Mouse (Mus musculus): Measurements from ENCODE around the gene Ppp1r13l.

Ppp1r13l gene

GRCm38 (mm10) chr7:19402535-19403112, 43.1 kb downstream of the Ppp1r13l start:
- peaks cover 1% of the 10 kb centered on the region for H3K36me3 ChIP-seq (ENCODE audit: insufficient read depth, low read length)
- peaks cover 54% of the 10 kb centered on the region for H3K4me1 ChIP-seq (replicated peaks; ENCODE audit: low read depth, low read length)
- H3K27me3 ChIP-seq (ENCODE audit: insufficient read depth, low read length): peaks cover 32% of the 10 kb centered on the region
- no peak for TF ChIP-seq CTCF (conservative IDR thresholded peaks at IDR 0.05; ENCODE audit: low read length)
- no peak for TF ChIP-seq POU5F1 (IDR thresholded peaks at IDR 0.05; ENCODE audit: borderline replicate concordance, low read length)
- no peak for TF ChIP-seq NANOG (IDR thresholded peaks at IDR 0.05; ENCODE audit: borderline replicate concordance, low read length)
- no peaks in the 10 kb centered on the region for H3K9me3 ChIP-seq (ENCODE audit: low read length)
- no peak overlapping the region for H3K4me3 ChIP-seq (replicated peaks; ENCODE audit: low read length)

- peaks cover 32% of the 10 kb centered on the region for H3K27me3 ChIP-seq (ENCODE audit: insufficient read depth, low read length)
- peak within 1 kb of the TSS; percentile 89 for H3K4me3 ChIP-seq (replicated peaks; ENCODE audit: low read length)
- peaks cover 52% of the 10 kb centered on the region for H3K4me1 ChIP-seq (replicated peaks; ENCODE audit: low read depth, low read length)
- H3K9me3 ChIP-seq (ENCODE audit: low read length): no peaks in the 10 kb centered on the region
- no peaks in the 10 kb centered on the region for H3K36me3 ChIP-seq (ENCODE audit: insufficient read depth, low read length)
- TF ChIP-seq POU5F1 (IDR thresholded peaks at IDR 0.05; ENCODE audit: borderline replicate concordance, low read length) (no peak), NANOG (IDR thresholded peaks at IDR 0.05; ENCODE audit: borderline replicate concordance, low read length) (no peak), CTCF (conservative IDR thresholded peaks at IDR 0.05; ENCODE audit: low read length) (no peak)
These were observed 44.3 kb downstream of the Ppp1r13l start, which contains the start of gene Klc3 for GRCm38 (mm10) chr7:19403731-19404296. Gene Klc3 (minus strand): TSS chr7:19404104.

- Histone ChIP-seq H3K9me3 (ENCODE audit: low read length) (no peaks in the 10 kb centered on the region), H3K4me3 (replicated peaks; ENCODE audit: low read length) (peak within 1 kb of the TSS; percentile 89), H3K4me1 (replicated peaks; ENCODE audit: low read depth, low read length) (peaks cover 46% of the 10 kb centered on the region), H3K27me3 (ENCODE audit: insufficient read depth, low read length) (peaks cover 32% of the 10 kb centered on the region), H3K36me3 (ENCODE audit: insufficient read depth, low read length) (no peaks in the 10 kb centered on the region)
- TF ChIP-seq NANOG (IDR thresholded peaks at IDR 0.05; ENCODE audit: borderline replicate concordance, low read length) (no peak), CTCF (conservative IDR thresholded peaks at IDR 0.05; ENCODE audit: low read length) (no peak), POU5F1 (IDR thresholded peaks at IDR 0.05; ENCODE audit: borderline replicate concordance, low read length) (no peak)
These were observed 44.9 kb downstream of the Ppp1r13l start, which contains the start of gene Ckm for GRCm38 (mm10) chr7:19404476-19404875. Gene Ckm (plus strand): TSS chr7:19404776.

GRCm38 (mm10) chr7:19405417-19405816, 45.9 kb downstream of the Ppp1r13l start:
- Histone ChIP-seq H3K27me3 (ENCODE audit: insufficient read depth, low read length) (peaks cover 34% of the 10 kb centered on the region), H3K4me3 (replicated peaks; ENCODE audit: low read length) (peak overlapping the region; percentile 41; the same call in 1 of the 2 replicates), H3K9me3 (ENCODE audit: low read length) (no peaks in the 10 kb centered on the region), H3K4me1 (replicated peaks; ENCODE audit: low read depth, low read length) (peaks cover 44% of the 10 kb centered on the region), H3K36me3 (ENCODE audit: insufficient read depth, low read length) (no peaks in the 10 kb centered on the region)
- no peak for TF ChIP-seq POU5F1 (IDR thresholded peaks at IDR 0.05; ENCODE audit: borderline replicate concordance, low read length)
- TF ChIP-seq CTCF (conservative IDR thresholded peaks at IDR 0.05; ENCODE audit: low read length): peak; percentile 67

GRCm38 (mm10) chr7:19409753-19410152, 50.2 kb downstream of the Ppp1r13l start:
- Histone ChIP-seq H3K4me3 (replicated peaks; ENCODE audit: low read length) (no peak overlapping the region), H3K9me3 (ENCODE audit: low read length) (peaks cover 9% of the 10 kb centered on the region), H3K27me3 (ENCODE audit: insufficient read depth, low read length) (peaks cover 31% of the 10 kb centered on the region), H3K4me1 (replicated peaks; ENCODE audit: low read depth, low read length) (peaks cover 41% of the 10 kb centered on the region), H3K36me3 (ENCODE audit: insufficient read depth, low read length) (no peaks in the 10 kb centered on the region)
- no peak for TF ChIP-seq CTCF (conservative IDR thresholded peaks at IDR 0.05; ENCODE audit: low read length)
- no peak for TF ChIP-seq NANOG (IDR thresholded peaks at IDR 0.05; ENCODE audit: borderline replicate concordance, low read length)
- TF ChIP-seq POU5F1 (IDR thresholded peaks at IDR 0.05; ENCODE audit: borderline replicate concordance, low read length): no peak

GRCm38 (mm10) chr7:19410766-19411344, 51.3 kb downstream of the Ppp1r13l start:
- no peak for TF ChIP-seq POU5F1 (IDR thresholded peaks at IDR 0.05; ENCODE audit: borderline replicate concordance, low read length)
- no peak for TF ChIP-seq NANOG (IDR thresholded peaks at IDR 0.05; ENCODE audit: borderline replicate concordance, low read length)
- no peak for TF ChIP-seq CTCF (conservative IDR thresholded peaks at IDR 0.05; ENCODE audit: low read length)
- no peak overlapping the region for H3K4me3 ChIP-seq (replicated peaks; ENCODE audit: low read length)
- H3K36me3 ChIP-seq (ENCODE audit: insufficient read depth, low read length): no peaks in the 10 kb centered on the region
- peaks cover 9% of the 10 kb centered on the region for H3K9me3 ChIP-seq (ENCODE audit: low read length)
- peaks cover 33% of the 10 kb centered on the region for H3K27me3 ChIP-seq (ENCODE audit: insufficient read depth, low read length)
- peaks cover 47% of the 10 kb centered on the region for H3K4me1 ChIP-seq (replicated peaks; ENCODE audit: low read depth, low read length)

GRCm38 (mm10) chr7:19411783-19412182, 52.2 kb downstream of the Ppp1r13l start:
- Histone ChIP-seq H3K27me3 (ENCODE audit: insufficient read depth, low read length) (peaks cover 40% of the 10 kb centered on the region), H3K4me3 (replicated peaks; ENCODE audit: low read length) (no peak overlapping the region), H3K9me3 (ENCODE audit: low read length) (peaks cover 9% of the 10 kb centered on the region), H3K36me3 (ENCODE audit: insufficient read depth, low read length) (no peaks in the 10 kb centered on the region), H3K4me1 (replicated peaks; ENCODE audit: low read depth, low read length) (peaks cover 41% of the 10 kb centered on the region)
- no peak for TF ChIP-seq CTCF (conservative IDR thresholded peaks at IDR 0.05; ENCODE audit: low read length)
- no peak for TF ChIP-seq NANOG (IDR thresholded peaks at IDR 0.05; ENCODE audit: borderline replicate concordance, low read length)
- no peak for TF ChIP-seq POU5F1 (IDR thresholded peaks at IDR 0.05; ENCODE audit: borderline replicate concordance, low read length)

- Histone ChIP-seq H3K4me1 (replicated peaks; ENCODE audit: low read depth, low read length) (peaks cover 35% of the 10 kb centered on the region), H3K27me3 (ENCODE audit: insufficient read depth, low read length) (peaks cover 42% of the 10 kb centered on the region), H3K4me3 (replicated peaks; ENCODE audit: low read length) (no peak overlapping the region), H3K9me3 (ENCODE audit: low read length) (peaks cover 9% of the 10 kb centered on the region), H3K36me3 (ENCODE audit: insufficient read depth, low read length) (no peaks in the 10 kb centered on the region)
- TF ChIP-seq POU5F1 (IDR thresholded peaks at IDR 0.05; ENCODE audit: borderline replicate concordance, low read length) (no peak), CTCF (conservative IDR thresholded peaks at IDR 0.05; ENCODE audit: low read length) (no peak), NANOG (IDR thresholded peaks at IDR 0.05; ENCODE audit: borderline replicate concordance, low read length) (no peak)
These were observed 54.0 kb downstream of the Ppp1r13l start for GRCm38 (mm10) chr7:19413525-19413924.

Data from E14TG2a.4 (cell line).